Comparison of ENCODE assay signal across 8 mouse cellular contexts in genomic region chr11:75510627-75510993, GRCm38 (mm10). TPM values are rescaled to one million over a fixed set of nuclear protein-coding genes. Genes with fewer than 3 reads are reported as not detected.
DNase-seq lines count a peak whose midpoint lies in the region; ATAC-seq lines count a peak whose summit lies in the region.

No protein-coding gene starts in this region.

- peak overlapping the region; percentile 49 for H3K4me3 ChIP-seq in hindbrain, embryonic 12.5 days

- H3K36me3 ChIP-seq in hindbrain, embryonic 12.5 days: peaks cover 42% of the 10 kb centered on the region

- H3K9ac ChIP-seq in hindbrain, embryonic 12.5 days: peak overlapping the region; percentile 67

- ATAC-seq in hindbrain, embryonic 12.5 days (ENCODE audit: low FRiP score): peak; percentile 89

- H3K27ac ChIP-seq in hindbrain, embryonic 12.5 days: peak overlapping the region; percentile 70

- H3K27me3 ChIP-seq in hindbrain, embryonic 12.5 days: no peaks in the 10 kb centered on the region

- WGBS in hindbrain, embryonic 12.5 days: 2% methylated on average over 24 of the region's 24 CpGs

- peak overlapping the region; percentile 93 for H3K4me2 ChIP-seq in hindbrain, embryonic 12.5 days (replicated peaks)

- H3K9me3 ChIP-seq in hindbrain, embryonic 12.5 days (replicated peaks): no peaks in the 10 kb centered on the region

- DNase-seq in NIH3T3 (ENCODE audit: low read depth): peak; percentile 36
- DNase-seq in cerebellum, adult 9-11 months: peak; percentile 93
- DNase-seq in frontal cortex, postnatal 10 days (ENCODE audit: low spot score in 2 of 2): peak; percentile 86 to 90
- DNase-seq in layer of hippocampus, postnatal 14 days (ENCODE audit: low spot score in 2 of 2): peak; percentile 89 to 92
- DNase-seq in lung, postnatal 10 days: peak; percentile 96
- peak; percentile 97 for DNase-seq in ovary, postnatal 14 days (ENCODE audit: low spot score)
- peak; percentile 84 to 96 for DNase-seq in thymus, postnatal 10 days (ENCODE audit: low spot score in 2 of 2)

- peaks cover 22% of the 10 kb centered on the region for H3K4me1 ChIP-seq in hindbrain, embryonic 12.5 days

RNA-seq across cellular contexts. Expression of gene Rilp, which starts 0.7 kb away (rescaled TPM):
- polyA plus RNA-seq in hindbrain, embryonic 12.5 days (2016; fragmentation: Nextera tagmentation; extraction: Ambion mirVana): 0.68 and 0.75 TPM in 2 replicates
- 1 to 10 TPM; 3.7 to 5.0 TPM for total RNA-seq in layer of hippocampus, postnatal 14 days (2021)

RNA-seq across cellular contexts. Expression of gene Scarf1, which starts 2.7 kb away (rescaled TPM):
- polyA plus RNA-seq in hindbrain, embryonic 12.5 days (2016; fragmentation: Nextera tagmentation; extraction: Ambion mirVana): 5.7 and 5.8 TPM in 2 replicates
- total RNA-seq in layer of hippocampus, postnatal 14 days (2021): 1 to 10 TPM; 2.9 to 3.3 TPM

RNA-seq across cellular contexts. Expression of gene Slc43a2, which starts 20.9 kb away (rescaled TPM):
- polyA plus RNA-seq in hindbrain, embryonic 12.5 days (2016; fragmentation: Nextera tagmentation; extraction: Ambion mirVana): 15.9 and 16.5 TPM in 2 replicates
- 10 to 100 TPM; 40.5 to 44.7 TPM for total RNA-seq in layer of hippocampus, postnatal 14 days (2021)

RNA-seq across cellular contexts. Expression of gene Prpf8, which starts 24.0 kb away (rescaled TPM):
- polyA plus RNA-seq in hindbrain, embryonic 12.5 days (2016; fragmentation: Nextera tagmentation; extraction: Ambion mirVana): 68.9 and 74.2 TPM in 2 replicates
- 100 to 1,000 TPM; 111 to 113 TPM for total RNA-seq in layer of hippocampus, postnatal 14 days (2021)

RNA-seq across cellular contexts. Expression of gene Tlcd2, which starts 49.1 kb away (rescaled TPM):
- 11.6 and 13.0 TPM in 2 replicates for polyA plus RNA-seq in hindbrain, embryonic 12.5 days (2016; fragmentation: Nextera tagmentation; extraction: Ambion mirVana)
- 1 to 10 TPM in 1 of 2 experiments, under 1 TPM in 1; 0.45 to 1.0 TPM for total RNA-seq in layer of hippocampus, postnatal 14 days (2021)

Comparison
In these comparisons a context has a peak if more than half of its experiments do, and no peak if none do; other contexts are left out.
1. Peak in every context shown above with its lines: DNase-seq, ATAC-seq, H3K4me3 ChIP-seq and H3K27ac ChIP-seq.
2. DNase-seq: peak in every context shown above with its lines; median percentile 97 in ovary, postnatal 14 days; 96 in lung, postnatal 10 days; 93 in cerebellum, adult 9-11 months; 90 in layer of hippocampus, postnatal 14 days; 90 in thymus, postnatal 10 days; 88 in frontal cortex, postnatal 10 days; 36 in NIH3T3.